Mouse (Mus musculus): ENCODE data around the gene Ppp3r1. TPM values are rescaled to one million over a fixed set of nuclear protein-coding genes. Genes with fewer than 3 reads are reported as not detected.

Gene Ppp3r1
- polyA plus RNA-seq (2015; fragmentation: Nextera tagmentation; extraction: Ambion mirVana), result 303 and 329 TPM in 2 replicates

GRCm38 (mm10) chr11:17158858-17159737 lies at the start of gene Ppp3r1:
Gene Ppp3r1 (plus strand): TSS chr11:17159263.

GRCm38 (mm10) chr11:17181807-17182206 lies 22.7 kb downstream of the Ppp3r1 start, which contains the start of gene Wdr92:
Gene Wdr92 (plus strand): TSS chr11:17182107.

GRCm38 (mm10) chr11:17211258-17212140 lies 52.4 kb downstream of the Ppp3r1 start, which contains the start of gene Pno1:
Gene Pno1 (minus strand): TSS chr11:17211568.

Other genes starting within 250 kb of the Ppp3r1 start
- gene Fbxo48, start 207.9 kb upstream of the Ppp3r1 start, polyA plus RNA-seq (2015; fragmentation: Nextera tagmentation; extraction: Ambion mirVana), result 0.24 and 0.35 TPM in 2 replicates
- 193 and 208 TPM in 2 replicates for gene Cnrip1, start 107.7 kb upstream of the Ppp3r1 start, polyA plus RNA-seq (2015; fragmentation: Nextera tagmentation; extraction: Ambion mirVana)
- gene Plek, start 106.9 kb upstream of the Ppp3r1 start, polyA plus RNA-seq (2015; fragmentation: Nextera tagmentation; extraction: Ambion mirVana), result 3.9 and 4.5 TPM in 2 replicates
- 11.6 and 13.3 TPM in 2 replicates for gene Wdr92, start 22.8 kb downstream of the Ppp3r1 start, polyA plus RNA-seq (2015; fragmentation: Nextera tagmentation; extraction: Ambion mirVana)
- gene Pno1, start 52.3 kb downstream of the Ppp3r1 start, polyA plus RNA-seq (2015; fragmentation: Nextera tagmentation; extraction: Ambion mirVana), result 59.6 and 65.9 TPM in 2 replicates
- gene C1d, start 98.3 kb downstream of the Ppp3r1 start, polyA plus RNA-seq (2015; fragmentation: Nextera tagmentation; extraction: Ambion mirVana), result 160 and 164 TPM in 2 replicates